Mouse (Mus musculus): ENCODE measurements around the gene Erich3.

The Erich3 gene

GRCm38 (mm10) chr3:154671013-154671412 lies 7.4 kb downstream of the Erich3 start:
- in situ Hi-C loops (cut with MboI; ENCODE audit: unreplicated experiment in 2 of 2): no loop called here

GRCm38 (mm10) chr3:154673326-154673725 lies 9.7 kb downstream of the Erich3 start:
- in situ Hi-C loops (cut with MboI; ENCODE audit: unreplicated experiment in 2 of 2): no loop called here

GRCm38 (mm10) chr3:154682570-154682969 lies 18.9 kb downstream of the Erich3 start:
- in situ Hi-C loops (cut with MboI; ENCODE audit: unreplicated experiment in 2 of 2): no loop called here

GRCm38 (mm10) chr3:154683667-154684066 lies 20.0 kb downstream of the Erich3 start:
- in situ Hi-C loops (cut with MboI; ENCODE audit: unreplicated experiment in 2 of 2): no loop called here

- in situ Hi-C loops (cut with MboI; ENCODE audit: unreplicated experiment in 2 of 2): no loop called here
These were observed 26.6 kb downstream of the Erich3 start for GRCm38 (mm10) chr3:154690260-154690659.

GRCm38 (mm10) chr3:154691897-154692571 lies 28.4 kb downstream of the Erich3 start:
- in situ Hi-C loops (cut with MboI; ENCODE audit: unreplicated experiment in 2 of 2): no loop called here

GRCm38 (mm10) chr3:154692572-154692922 lies 28.9 kb downstream of the Erich3 start:
- in situ Hi-C loops (cut with MboI; ENCODE audit: unreplicated experiment in 2 of 2): no loop called here

GRCm38 (mm10) chr3:154693902-154694301 lies 30.2 kb downstream of the Erich3 start:
- in situ Hi-C loops (cut with MboI; ENCODE audit: unreplicated experiment in 2 of 2): no loop called here

- in situ Hi-C loops (cut with MboI; ENCODE audit: unreplicated experiment in 2 of 2): no loop called here
These were observed 33.0 kb downstream of the Erich3 start for GRCm38 (mm10) chr3:154696611-154697010.

GRCm38 (mm10) chr3:154698907-154699306 lies 35.2 kb downstream of the Erich3 start:
- in situ Hi-C loops (cut with MboI; ENCODE audit: unreplicated experiment in 2 of 2): no loop called here

- in situ Hi-C loops (cut with MboI; ENCODE audit: unreplicated experiment in 2 of 2): no loop called here
These were observed 36.6 kb downstream of the Erich3 start for GRCm38 (mm10) chr3:154700296-154700695.

GRCm38 (mm10) chr3:154700735-154701134 lies 37.1 kb downstream of the Erich3 start:
- in situ Hi-C loops (cut with MboI; ENCODE audit: unreplicated experiment in 2 of 2): no loop called here

GRCm38 (mm10) chr3:154704755-154705154 lies 41.1 kb downstream of the Erich3 start:
- in situ Hi-C loops (cut with MboI; ENCODE audit: unreplicated experiment in 2 of 2): no loop called here

GRCm38 (mm10) chr3:154708150-154708549 lies 44.5 kb downstream of the Erich3 start:
- in situ Hi-C loops (cut with MboI; ENCODE audit: unreplicated experiment in 2 of 2): no loop called here

GRCm38 (mm10) chr3:154723198-154723597 lies 59.5 kb downstream of the Erich3 start:
- in situ Hi-C loops (cut with MboI; ENCODE audit: unreplicated experiment in 2 of 2): no loop called here

GRCm38 (mm10) chr3:154731431-154731830 lies 67.8 kb downstream of the Erich3 start:
- in situ Hi-C loops (cut with MboI; ENCODE audit: unreplicated experiment in 2 of 2): no loop called here

GRCm38 (mm10) chr3:154741496-154741895 lies 77.8 kb downstream of the Erich3 start:
- in situ Hi-C loops (cut with MboI; ENCODE audit: unreplicated experiment in 2 of 2): no loop called here

GRCm38 (mm10) chr3:154742927-154743326 lies 79.3 kb downstream of the Erich3 start:
- in situ Hi-C loops (cut with MboI; ENCODE audit: unreplicated experiment in 2 of 2): no loop called here

- in situ Hi-C loops (cut with MboI; ENCODE audit: unreplicated experiment in 2 of 2): no loop called here
These were observed 80.7 kb downstream of the Erich3 start for GRCm38 (mm10) chr3:154744317-154744716.

- in situ Hi-C loops (cut with MboI; ENCODE audit: unreplicated experiment in 2 of 2): no loop called here
These were observed 90.8 kb downstream of the Erich3 start for GRCm38 (mm10) chr3:154754505-154754904.

GRCm38 (mm10) chr3:154755225-154755624 lies 91.6 kb downstream of the Erich3 start:
- in situ Hi-C loops (cut with MboI; ENCODE audit: unreplicated experiment in 2 of 2): no loop called here

GRCm38 (mm10) chr3:154758089-154758488 lies 94.4 kb downstream of the Erich3 start:
- in situ Hi-C loops (cut with MboI; ENCODE audit: unreplicated experiment in 2 of 2): no loop called here

GRCm38 (mm10) chr3:154761108-154761507 lies 97.4 kb downstream of the Erich3 start:
- in situ Hi-C loops (cut with MboI; ENCODE audit: unreplicated experiment in 2 of 2): no loop called here
